Mouse (Mus musculus) testis, adult 2 months (tissue): Measurements from ENCODE around the gene Ripk3. TPM values are rescaled to one million over a fixed set of nuclear protein-coding genes. Genes with fewer than 3 reads are reported as not detected.
A peak's percentile ranks its signal among the peaks of the same experiment; 100 is the strongest.
"Not testable (repeated sequence)": the region's sequence is repeated elsewhere in the genome, so short reads cannot be mapped to it uniquely, and the experiment has no call there.

Experiments used
- H3K27ac ChIP-seq: fragments of 200-500 bp; 2 replicates; pipeline ENCODE4 v1.5.1; 2012; ENCODE audit warnings: low read depth, low read length; ENCODE audit not compliant: control insufficient read depth, insufficient read depth
- H3K27me3 ChIP-seq: fragments of 200-500 bp; 2 replicates; pipeline ENCODE4 v1.6.1; 2012; ENCODE audit warnings: mild to moderate bottlenecking, low read length, moderate library complexity; ENCODE audit not compliant: control insufficient read depth, insufficient read depth
- H3K36me3 ChIP-seq: fragments of 200-500 bp; 2 replicates; pipeline ENCODE4 v1.6.1; 2012; ENCODE audit warnings: mild to moderate bottlenecking, low read length; ENCODE audit not compliant: control insufficient read depth, insufficient read depth
- H3K4me1 ChIP-seq: fragments of 200-500 bp; 2 replicates; pipeline ENCODE4 v1.6.1; 2012; ENCODE audit warnings: low read length; ENCODE audit not compliant: control insufficient read depth, insufficient read depth
- H3K4me3 ChIP-seq: fragments of 200-500 bp; 2 replicates; pipeline ENCODE4 v1.5.1; 2012; ENCODE audit warnings: low read depth, mild to moderate bottlenecking, low read length, moderate library complexity, mixed read lengths; ENCODE audit not compliant: control insufficient read depth
- CTCF ChIP-seq: fragments of 200-500 bp; IDR thresholded peaks from 2 replicates; pipeline ENCODE4 v1.5.1; 2012; ENCODE audit warnings: low read depth, mild to moderate bottlenecking, inconsistent platforms, low read length, moderate library complexity; ENCODE audit not compliant: control insufficient read depth, insufficient read depth, insufficient replicate concordance
- POLR2A ChIP-seq: fragments of 200-500 bp; IDR thresholded peaks from 2 replicates; pipeline ENCODE4 v1.6.1; 2012; ENCODE audit warnings: low read depth, mild to moderate bottlenecking, inconsistent platforms, low read length, moderate library complexity; ENCODE audit not compliant: control insufficient read depth
- polyA plus RNA-seq: library from polyadenylated mRNA; depleted of rRNA; stranded (reverse); fragments of >200 nt; gene quantifications from 2 replicates; pipeline ENCODE4 v1.2.3, GENCODE M21; 2012

Gene Ripk3
- polyA plus RNA-seq, 1 experiment, result 4.8 TPM

DNA sequence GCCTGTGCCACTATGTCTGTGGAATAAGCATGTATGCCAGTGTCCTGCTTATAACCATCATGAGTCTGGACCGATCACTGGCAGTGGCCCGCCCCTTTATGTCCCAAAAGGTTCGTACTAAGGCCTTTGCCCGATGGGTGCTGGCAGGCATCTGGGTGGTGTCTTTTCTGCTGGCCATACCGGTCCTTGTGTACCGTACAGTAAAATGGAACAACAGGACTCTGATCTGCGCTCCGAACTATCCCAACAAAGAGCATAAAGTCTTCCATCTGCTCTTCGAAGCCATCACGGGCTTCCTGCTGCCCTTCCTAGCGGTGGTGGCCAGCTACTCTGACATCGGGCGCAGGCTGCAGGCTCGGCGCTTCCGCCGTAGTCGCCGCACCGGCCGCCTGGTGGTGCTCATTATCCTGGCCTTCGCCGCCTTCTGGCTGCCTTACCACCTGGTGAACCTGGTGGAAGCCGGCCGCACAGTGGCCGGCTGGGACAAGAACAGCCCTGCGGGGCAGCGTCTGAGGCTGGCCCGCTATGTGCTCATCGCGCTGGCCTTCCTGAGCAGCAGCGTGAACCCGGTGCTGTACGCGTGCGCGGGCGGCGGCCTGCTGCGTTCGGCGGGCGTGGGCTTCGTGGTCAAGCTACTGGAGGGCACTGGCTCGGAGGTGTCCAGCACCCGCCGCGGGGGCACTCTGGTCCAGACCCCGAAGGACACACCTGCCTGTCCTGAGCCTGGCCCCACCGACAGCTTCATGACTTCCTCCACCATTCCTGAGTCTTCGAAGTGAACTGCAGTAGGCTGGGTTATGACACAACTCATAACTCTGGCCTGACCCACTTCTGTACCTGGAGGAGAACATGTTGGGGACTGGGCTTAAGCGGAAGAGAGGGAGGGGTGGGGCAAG, 20.9 kb downstream of the Ripk3 start:
- Histone ChIP-seq H3K4me1 (peaks cover 8% of the 10 kb centered on the region), H3K4me3 (peak overlapping the region; percentile 47), H3K27ac (no peak overlapping the region), H3K27me3 (no peaks in the 10 kb centered on the region), H3K36me3 (no peaks in the 10 kb centered on the region)
- TF ChIP-seq CTCF, result 0 out of 2 replicates have a peak, but pooled peaks have one; percentile 24
- no peak for TF ChIP-seq POLR2A

GRCm38 (mm10) chr14:55765696-55766095, 23.0 kb downstream of the Ripk3 start, which contains the start of gene Ltb4r1:
Gene Ltb4r1 (plus strand): TSS chr14:55765962.
- no peak within 1 kb of the TSS for H3K27ac ChIP-seq
- TF ChIP-seq CTCF (no peak), POLR2A (no peak)
- H3K27me3 ChIP-seq, result no peaks in the 10 kb centered on the region
- H3K4me3 ChIP-seq, result no peak within 1 kb of the TSS
- no peaks in the 10 kb centered on the region for H3K36me3 ChIP-seq
- peaks cover 10% of the 10 kb centered on the region for H3K4me1 ChIP-seq

DNA sequence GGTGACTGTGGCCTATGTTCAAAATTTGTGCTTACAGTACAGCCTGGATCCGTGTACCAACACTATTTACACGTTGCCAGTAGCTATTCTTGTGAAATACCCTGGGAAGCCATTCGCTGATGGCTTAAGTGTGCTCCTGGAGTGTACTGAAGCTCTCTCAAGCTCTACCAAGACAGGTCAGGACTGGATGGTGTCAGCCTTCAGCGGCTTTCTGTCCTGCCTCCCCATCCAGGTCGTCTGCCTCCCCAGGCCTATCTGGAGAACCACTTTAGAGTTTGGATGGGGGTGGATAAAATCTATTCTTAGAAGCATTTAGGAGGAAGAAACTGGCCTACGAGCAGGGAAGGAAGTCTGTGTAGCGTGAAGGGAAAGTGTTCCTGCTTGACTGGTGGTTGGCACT, 25.5 kb downstream of the Ripk3 start:
- TF ChIP-seq POLR2A, result no peak
- TF ChIP-seq CTCF, result no peak
- no peak overlapping the region for H3K4me3 ChIP-seq
- H3K27ac ChIP-seq, result no peak overlapping the region
- no peaks in the 10 kb centered on the region for H3K27me3 ChIP-seq
- H3K4me1 ChIP-seq, result peaks cover 8% of the 10 kb centered on the region
- no peaks in the 10 kb centered on the region for H3K36me3 ChIP-seq

DNA sequence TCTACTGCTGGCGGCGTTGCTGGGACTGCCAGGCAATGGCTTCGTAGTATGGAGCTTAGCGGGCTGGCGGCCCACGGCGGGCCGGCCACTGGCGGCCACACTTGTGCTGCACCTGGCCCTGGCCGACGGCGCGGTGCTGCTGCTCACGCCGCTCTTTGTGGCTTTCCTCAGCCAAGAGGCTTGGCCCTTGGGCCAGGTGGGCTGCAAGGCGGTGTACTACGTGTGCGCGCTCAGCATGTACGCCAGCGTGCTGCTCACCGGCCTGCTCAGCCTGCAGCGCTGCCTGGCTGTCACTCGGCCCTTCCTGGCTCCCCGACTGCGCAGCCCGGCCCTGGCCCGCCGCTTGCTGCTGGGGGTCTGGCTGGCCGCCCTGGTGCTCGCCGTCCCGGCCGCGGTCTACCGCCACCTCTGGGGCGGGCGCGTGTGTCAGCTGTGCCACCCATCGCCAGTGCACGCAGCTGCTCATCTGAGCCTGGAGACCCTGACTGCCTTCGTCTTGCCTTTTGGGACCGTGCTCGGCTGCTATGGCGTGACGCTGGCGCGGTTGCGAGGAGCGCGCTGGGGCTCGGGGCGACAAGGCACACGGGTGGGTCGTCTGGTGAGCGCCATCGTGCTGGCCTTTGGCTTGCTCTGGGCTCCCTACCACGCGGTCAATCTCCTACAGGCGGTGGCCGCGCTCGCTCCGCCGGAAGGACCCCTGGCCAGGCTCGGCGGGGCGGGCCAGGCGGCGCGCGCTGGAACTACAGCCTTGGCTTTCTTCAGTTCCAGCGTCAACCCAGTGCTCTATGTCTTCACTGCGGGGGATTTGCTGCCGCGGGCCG, 26.5 kb downstream of the Ripk3 start:
- Histone ChIP-seq H3K4me1 (peaks cover 2% of the 10 kb centered on the region), H3K27ac (no peak overlapping the region), H3K4me3 (peak overlapping the region; percentile 53), H3K27me3 (no peaks in the 10 kb centered on the region), H3K36me3 (no peaks in the 10 kb centered on the region)
- TF ChIP-seq POLR2A, result no peak
- TF ChIP-seq CTCF, result no peak

- Histone ChIP-seq H3K36me3 (no peaks in the 10 kb centered on the region), H3K27ac (no peak within 1 kb of the TSS), H3K27me3 (no peaks in the 10 kb centered on the region), H3K4me3 (peak within 1 kb of the TSS; percentile 53), H3K4me1 (peaks cover 2% of the 10 kb centered on the region)
- TF ChIP-seq POLR2A, result no peak
- no peak for TF ChIP-seq CTCF
Measured at GRCm38 (mm10) chr14:55761163-55761562, 27.5 kb downstream of the Ripk3 start, which contains the start of gene Ltb4r2. Gene Ltb4r2 (plus strand): TSS chr14:55761428.

DNA sequence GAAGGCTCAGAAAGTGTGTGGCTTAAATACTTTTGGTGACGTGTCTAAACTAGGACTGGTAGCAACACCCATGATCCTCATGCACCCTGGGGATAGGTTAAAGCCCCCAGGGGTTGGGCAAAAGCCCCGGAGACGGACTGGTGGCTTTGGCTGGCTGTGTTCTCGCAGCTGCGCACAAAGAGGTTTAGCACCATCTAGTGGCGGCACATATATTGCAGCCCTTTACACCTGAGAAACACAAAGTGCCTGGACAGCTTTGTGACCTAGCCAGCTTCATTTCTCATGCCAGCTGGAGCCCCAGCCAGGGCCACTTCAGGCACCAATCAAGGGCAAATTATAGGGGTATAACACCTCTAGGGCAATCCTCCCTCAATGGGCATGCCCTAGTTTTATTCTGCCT, 28.5 kb downstream of the Ripk3 start:
- not testable (repeated sequence) for H3K27ac ChIP-seq, H3K4me1 ChIP-seq, H3K36me3 ChIP-seq, H3K27me3 ChIP-seq, H3K4me3 ChIP-seq
- TF ChIP-seq CTCF, result peak; percentile 68; the same call in 1 of the 2 replicates

GRCm38 (mm10) chr14:55758363-55758784, 30.3 kb downstream of the Ripk3 start, which contains the start of gene Cideb:
Gene Cideb (minus strand): TSS chr14:55758458.
- TF ChIP-seq CTCF (0 out of 2 replicates have a peak, but pooled peaks have one; percentile 3), POLR2A (no peak)
- Histone ChIP-seq H3K27me3 (no peaks in the 10 kb centered on the region), H3K4me3 (no peak within 1 kb of the TSS), H3K27ac (no peak within 1 kb of the TSS), H3K36me3 (no peaks in the 10 kb centered on the region; the same call in none of the 2 replicates), H3K4me1 (peaks cover 2% of the 10 kb centered on the region)
